Mouse (Mus musculus) thymus, postnatal 36 days (tissue): ENCODE measurements around the gene Dnajb8.

ENCODE experiments used
- DNase-seq, 2 experiments: peaks; one replicate each; pipeline ENCODE4 v3.0.0; 2022; ENCODE audit warnings: mixed read lengths in 2 of 2

Dnajb8 gene

GRCm38 (mm10) chr6:88232221-88232620, 10.2 kb downstream of the Dnajb8 start:
- DNase-seq, result no peak

GRCm38 (mm10) chr6:88233996-88234395, 11.9 kb downstream of the Dnajb8 start:
- no peak for DNase-seq

DNA sequence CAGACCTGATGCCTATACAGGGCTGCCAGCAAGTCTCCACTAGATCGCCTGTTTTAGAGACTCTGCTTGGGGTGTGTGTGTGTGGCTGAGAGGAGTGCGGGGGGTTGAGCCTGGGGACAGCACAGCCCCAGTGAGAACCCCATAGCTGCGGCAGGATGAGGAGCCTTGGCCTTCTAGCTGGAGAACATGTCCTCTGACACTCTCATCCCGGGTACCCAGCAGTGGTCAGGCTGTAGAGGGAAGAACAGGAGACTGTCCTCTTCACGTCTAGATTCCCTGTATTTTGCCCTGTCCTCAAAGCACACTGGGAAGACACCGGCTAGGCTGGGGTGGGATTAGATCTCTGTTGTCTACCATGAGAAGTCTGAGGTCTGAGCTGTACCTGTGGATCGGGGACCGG, 13.4 kb downstream of the Dnajb8 start:
- no peak for DNase-seq

DNA sequence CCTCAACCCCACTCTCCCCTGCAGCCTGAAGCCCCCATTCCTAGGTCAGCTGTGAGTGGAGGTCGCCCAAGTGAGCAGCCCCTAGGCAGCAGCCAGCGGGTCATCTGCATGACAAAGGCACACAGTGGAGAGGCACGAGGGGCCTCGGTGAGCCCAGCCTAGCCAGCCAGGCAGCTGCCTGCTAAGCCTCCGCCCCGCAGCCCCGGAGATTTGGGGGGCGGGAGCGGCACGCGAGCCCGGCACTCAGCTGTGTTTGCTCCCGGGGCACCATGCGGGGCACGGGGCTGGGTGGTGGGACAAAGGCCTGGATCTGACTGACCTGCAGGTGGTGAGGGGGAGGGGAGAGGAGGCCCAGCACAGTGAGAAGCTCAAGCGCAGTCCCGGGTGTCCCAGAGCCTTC, 13.9 kb downstream of the Dnajb8 start:
- DNase-seq, result no peak

- no peak for DNase-seq
Observed at GRCm38 (mm10) chr6:88236513-88236912, 14.4 kb downstream of the Dnajb8 start.

- DNase-seq, result peak; percentile 19 to 27
Observed at GRCm38 (mm10) chr6:88242604-88243003, 20.5 kb downstream of the Dnajb8 start.

GRCm38 (mm10) chr6:88249231-88249630, 27.2 kb downstream of the Dnajb8 start:
- no peak for DNase-seq

- DNase-seq, result no peak
Observed at GRCm38 (mm10) chr6:88251396-88251795, 29.3 kb downstream of the Dnajb8 start.

- no peak for DNase-seq
Observed at GRCm38 (mm10) chr6:88251798-88252478, 29.9 kb downstream of the Dnajb8 start.

GRCm38 (mm10) chr6:88254082-88254481, 32.0 kb downstream of the Dnajb8 start:
- DNase-seq, result no peak

DNA sequence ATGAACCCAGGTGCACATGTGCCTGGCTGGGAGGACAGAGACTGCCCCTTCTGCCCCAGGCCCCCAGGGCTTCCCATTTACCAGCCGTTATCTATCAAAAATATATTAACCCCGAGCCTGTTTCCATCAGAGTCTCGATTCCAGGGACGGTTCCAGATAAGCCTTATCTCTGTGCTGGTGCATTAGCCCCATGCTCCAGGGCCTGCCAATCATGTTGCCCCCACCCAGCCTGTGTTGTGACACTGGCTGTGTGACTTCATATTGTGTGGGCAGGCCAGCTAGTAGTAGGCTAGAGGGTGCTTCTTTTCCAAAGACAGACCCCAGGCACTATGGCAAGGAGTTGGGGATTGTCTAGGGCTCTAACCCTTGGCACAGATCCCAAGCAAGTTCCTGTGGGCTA, 33.4 kb downstream of the Dnajb8 start:
- DNase-seq, result no peak

- DNase-seq, result no peak
Observed at GRCm38 (mm10) chr6:88259621-88260020, 37.6 kb downstream of the Dnajb8 start.

- no peak for DNase-seq
Observed at GRCm38 (mm10) chr6:88260645-88261044, 38.6 kb downstream of the Dnajb8 start.

DNA sequence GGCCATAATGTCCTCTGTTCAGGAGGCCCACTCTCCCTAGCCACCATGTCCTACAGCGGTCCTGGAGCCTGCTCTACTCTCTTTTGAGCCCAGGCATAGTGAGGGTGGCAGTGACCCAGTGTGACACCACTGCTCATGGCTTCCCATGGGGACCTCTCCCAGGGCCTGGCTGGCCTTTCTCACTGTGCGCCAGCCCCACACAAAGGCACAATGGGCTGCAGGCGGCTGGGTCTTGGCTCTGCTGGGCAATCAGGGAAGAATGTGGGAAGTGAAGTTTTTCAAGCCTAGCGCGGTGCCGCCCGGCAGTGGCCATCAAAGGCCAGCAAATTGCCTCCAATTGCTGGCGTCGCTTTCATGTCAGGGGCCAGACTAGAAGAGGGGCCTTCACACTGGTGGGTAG, 40.1 kb downstream of the Dnajb8 start:
- DNase-seq, result no peak

- no peak for DNase-seq
Observed at GRCm38 (mm10) chr6:88265355-88265754, 43.3 kb downstream of the Dnajb8 start.

GRCm38 (mm10) chr6:88266055-88266454, 44.0 kb downstream of the Dnajb8 start:
- no peak for DNase-seq

DNA sequence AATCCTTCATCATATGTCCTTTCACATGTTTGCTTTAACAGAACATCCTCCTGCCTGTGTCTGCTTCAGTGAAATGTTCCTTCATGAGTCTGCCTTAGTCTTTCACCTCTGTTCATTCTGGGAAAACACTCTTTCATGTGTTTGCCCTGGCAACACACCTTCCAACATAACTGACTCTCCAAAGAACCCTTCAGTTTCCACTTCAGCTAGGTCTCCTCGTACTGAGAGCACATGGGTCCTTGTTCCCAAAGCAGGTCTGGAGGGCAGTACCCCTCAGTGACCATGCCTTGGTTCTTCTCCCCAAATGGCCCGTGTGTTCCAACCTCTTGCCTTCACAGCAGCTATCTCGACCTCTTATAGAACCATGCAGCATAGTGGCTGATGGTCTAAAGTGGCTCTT, 45.0 kb downstream of the Dnajb8 start:
- no peak for DNase-seq

DNA sequence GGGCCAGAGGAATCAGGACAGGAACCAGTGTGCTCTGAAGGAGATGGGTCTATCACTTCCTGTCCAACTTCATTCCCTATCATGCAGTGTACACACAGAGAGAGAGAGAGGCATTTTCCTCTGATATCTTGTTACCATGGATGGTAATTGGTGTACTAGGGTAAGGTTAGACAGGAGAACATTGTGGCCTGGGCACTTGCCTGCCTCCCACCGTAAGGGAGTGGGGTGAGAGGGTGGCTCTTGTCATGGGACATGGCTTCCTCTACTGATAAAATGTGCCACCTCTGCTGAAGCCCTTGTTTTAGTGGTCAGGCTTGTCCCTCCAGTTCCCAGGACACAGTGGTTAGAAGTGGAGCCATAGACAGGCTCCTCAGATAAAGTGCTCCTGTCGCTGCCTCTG, 45.9 kb downstream of the Dnajb8 start:
- no peak for DNase-seq

GRCm38 (mm10) chr6:88274623-88275022, 52.6 kb downstream of the Dnajb8 start:
- DNase-seq, result no peak

DNA sequence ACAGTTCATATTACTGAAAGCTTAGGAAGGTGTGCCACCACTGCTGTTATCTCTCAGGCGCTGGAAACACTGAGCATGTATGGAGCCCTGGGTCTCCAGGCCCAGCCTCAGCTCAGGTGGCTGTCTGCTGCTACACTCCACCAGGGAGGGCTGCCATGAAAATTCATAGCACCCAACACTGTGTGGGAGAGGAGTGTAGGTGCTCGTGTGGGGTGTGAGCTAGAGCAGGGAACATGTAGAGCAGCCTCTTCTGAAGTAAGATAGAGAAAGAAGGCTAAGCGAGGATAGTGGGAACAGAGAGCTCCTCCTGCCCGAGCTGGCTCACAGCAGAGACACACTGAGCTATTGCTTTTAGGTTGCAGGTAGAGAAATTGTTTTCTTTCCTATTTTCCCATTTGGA, 54.2 kb downstream of the Dnajb8 start:
- DNase-seq, result no peak

DNA sequence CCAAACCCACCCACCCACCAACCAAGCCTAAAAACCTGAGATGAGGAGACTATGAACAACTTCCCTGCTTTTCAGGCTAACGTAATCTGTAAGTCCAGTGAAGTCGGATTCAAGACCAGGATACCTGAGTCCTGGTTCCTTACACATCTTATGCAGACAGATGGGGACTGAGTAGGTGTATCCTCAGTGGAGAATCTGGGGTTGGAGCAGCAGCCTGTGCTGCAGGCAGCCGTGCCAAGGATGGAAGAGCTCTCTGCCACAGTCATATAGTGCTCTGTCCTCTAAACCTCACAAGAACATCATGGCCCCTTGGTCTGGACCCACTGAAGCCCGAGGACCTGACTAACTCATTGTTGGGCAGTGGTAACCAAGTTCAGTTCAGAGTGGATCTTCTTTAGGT, 55.2 kb downstream of the Dnajb8 start:
- DNase-seq, result no peak

- DNase-seq, result no peak
Observed at GRCm38 (mm10) chr6:88278141-88278540, 56.1 kb downstream of the Dnajb8 start.

DNA sequence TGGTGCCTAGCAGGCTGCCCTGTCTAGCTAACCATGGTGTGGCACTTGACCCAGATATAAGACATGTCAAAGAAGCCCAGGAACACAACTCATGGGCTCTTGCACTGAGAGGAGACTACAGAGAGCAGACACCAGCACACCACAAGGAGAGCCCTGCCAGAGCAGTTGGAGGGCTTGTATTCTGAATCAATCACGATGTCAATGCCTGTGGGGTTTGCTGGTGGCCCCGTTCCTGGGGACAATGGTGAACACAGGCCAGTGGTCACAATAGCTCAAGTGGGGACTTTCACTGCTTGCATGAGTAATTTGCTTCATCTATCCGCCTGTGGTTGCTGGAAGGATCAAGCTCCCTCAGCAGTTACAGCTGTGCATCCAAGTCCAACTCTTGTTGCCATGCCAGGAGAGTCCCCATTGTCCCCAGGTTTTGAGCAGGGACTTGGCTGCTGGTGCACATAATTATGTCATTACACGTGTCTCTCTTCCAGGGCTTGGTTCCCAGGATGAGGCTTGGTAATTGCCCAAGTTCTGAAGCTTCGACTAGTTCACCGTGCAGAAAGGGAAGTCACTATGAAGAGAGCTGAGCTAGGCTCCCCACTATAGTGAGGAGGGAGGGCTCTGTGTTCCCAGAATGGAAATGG, 68.2 kb downstream of the Dnajb8 start:
- DNase-seq, result no peak

DNA sequence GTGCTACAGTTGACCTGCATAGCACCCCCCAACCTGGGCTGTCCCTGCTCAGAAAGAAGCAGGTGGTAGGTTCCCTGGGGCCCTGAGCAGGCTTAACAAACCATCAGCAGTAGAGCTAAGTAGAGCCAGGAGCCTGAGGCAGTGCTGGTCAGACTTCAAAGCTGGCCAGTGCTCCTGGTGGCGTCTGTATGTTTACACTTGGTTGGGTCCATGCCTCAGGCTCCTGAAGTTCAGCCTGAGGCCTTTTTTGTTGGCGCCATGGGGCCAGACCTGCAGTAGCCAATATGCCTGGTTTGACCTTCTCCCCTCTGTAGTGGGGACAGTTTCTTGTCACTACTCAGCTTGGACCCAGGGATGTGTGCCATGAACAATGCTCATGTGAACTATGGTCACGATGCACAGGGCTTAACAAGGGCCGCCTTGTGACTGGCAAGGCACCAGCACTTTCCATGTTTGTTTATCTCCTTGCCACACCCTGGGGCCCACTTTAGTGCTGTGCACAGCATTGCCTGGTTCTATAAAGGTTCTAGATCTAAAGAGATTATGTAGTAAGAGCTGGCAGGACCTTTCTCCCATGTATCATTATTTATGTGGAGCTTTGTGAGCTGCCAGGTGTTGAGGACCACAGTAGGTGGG, 70.3 kb downstream of the Dnajb8 start:
- DNase-seq, result no peak
